Mouse (Mus musculus): ENCODE results near the gene Cntnap5b.
"Not testable (repeated sequence)": the region's sequence is repeated elsewhere in the genome, so short reads cannot be mapped to it uniquely, and the experiment has no call there.

The Cntnap5b gene

GRCm38 (mm10) chr1:99772614-99773013 lies at the start of gene Cntnap5b:
Cntnap5b (plus strand) TSS chr1:99772765.
- no peak for DNase-seq

GRCm38 (mm10) chr1:99759996-99760395 lies 12.6 kb upstream of the Cntnap5b start:
- DNase-seq = no peak

DNA sequence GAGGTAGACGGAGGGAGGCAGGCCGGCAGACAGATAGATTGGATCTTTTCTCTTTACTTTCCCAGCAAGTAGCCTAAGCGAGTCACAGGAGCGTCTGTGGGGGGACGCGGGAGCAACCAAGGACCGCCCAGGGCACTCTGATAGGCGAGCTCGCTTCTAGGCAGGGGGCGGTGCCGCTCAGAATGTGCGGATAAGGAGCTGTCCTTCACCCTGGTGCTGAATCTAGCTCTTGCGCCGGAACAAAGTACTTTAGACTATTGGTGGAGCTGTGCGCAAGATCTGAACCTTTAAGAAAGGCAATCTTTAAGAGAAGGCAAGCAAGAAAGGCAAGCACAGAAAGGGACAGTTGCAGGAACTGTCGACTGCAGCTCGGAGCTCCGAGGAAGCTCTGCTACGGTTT lies 382 bp upstream of the Cntnap5b start:
- DNase-seq = peak; percentile 0 to 35

GRCm38 (mm10) chr1:99774144-99774543 lies 1.6 kb downstream of the Cntnap5b start:
- peak in 1 of 2 experiments; percentile 9 for DNase-seq

DNA sequence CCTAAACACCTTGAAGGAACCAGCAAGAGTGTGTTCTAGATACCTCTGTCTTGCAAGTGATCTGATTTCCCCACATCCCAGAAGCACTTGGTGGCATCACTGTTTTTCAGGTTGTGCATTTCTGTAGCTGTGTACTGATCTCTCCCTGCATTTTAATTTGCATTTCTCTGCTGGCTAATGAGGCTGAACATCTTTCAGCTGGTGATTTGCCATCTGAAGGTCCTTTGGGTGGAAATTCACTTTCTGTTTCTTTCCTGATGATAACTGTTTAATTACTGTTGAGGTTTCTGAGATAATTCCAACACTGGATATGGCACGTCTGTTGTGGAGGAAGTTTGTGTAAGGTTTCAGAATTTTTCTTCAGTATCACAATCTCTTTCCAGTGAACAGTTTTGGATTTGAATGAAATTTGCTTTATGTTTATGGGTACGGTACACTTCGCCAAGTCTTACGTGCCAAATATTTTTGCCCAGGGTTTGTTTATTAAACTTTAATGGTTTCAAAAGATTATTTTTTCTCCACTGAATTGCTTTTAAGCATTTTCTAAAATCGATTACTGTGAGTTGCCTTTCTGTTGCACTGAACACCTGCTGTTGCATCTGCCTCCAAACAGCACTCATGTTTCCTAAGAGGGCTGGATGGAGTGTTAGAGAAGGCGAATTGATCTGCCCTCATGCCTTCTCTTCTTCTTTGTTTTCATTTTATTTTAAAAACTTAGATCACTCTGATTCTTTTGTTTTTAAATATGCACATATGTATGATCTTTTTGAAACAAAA lies 41.0 kb downstream of the Cntnap5b start:
- no peak for DNase-seq

GRCm38 (mm10) chr1:99872344-99872743 lies 99.8 kb downstream of the Cntnap5b start:
- DNase-seq = no peak

GRCm38 (mm10) chr1:99907774-99908173 lies 135.2 kb downstream of the Cntnap5b start:
- DNase-seq = no peak

- DNase-seq = no peak
Observed at GRCm38 (mm10) chr1:99943515-99943914, 170.9 kb downstream of the Cntnap5b start.

DNA sequence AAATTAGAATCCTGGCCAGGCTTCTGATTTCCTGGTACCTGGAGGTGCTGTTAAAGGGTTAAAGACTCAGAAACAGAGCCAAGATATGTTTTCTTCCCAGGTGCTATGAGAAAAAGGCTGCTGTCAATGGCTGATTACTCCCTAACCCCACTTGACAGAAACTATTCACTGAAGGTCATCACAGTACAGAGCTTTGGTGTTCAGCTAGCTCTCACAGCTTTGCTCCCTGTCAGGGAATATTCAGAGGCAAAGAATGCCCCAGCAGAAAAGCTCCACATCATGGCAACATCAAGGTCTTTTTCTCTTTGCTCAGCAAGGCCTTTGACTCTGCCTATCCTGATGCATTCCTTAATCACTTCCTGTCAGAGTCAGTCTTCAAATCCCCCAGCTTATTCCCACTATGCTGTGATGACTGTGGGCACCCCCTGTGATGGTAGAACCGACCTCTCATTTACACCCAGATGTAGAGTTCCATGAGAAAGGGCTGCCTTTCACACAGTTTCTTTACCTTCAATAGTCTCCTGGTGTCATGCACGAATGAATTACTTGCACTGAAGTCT lies 186.9 kb downstream of the Cntnap5b start:
- no peak for DNase-seq

DNA sequence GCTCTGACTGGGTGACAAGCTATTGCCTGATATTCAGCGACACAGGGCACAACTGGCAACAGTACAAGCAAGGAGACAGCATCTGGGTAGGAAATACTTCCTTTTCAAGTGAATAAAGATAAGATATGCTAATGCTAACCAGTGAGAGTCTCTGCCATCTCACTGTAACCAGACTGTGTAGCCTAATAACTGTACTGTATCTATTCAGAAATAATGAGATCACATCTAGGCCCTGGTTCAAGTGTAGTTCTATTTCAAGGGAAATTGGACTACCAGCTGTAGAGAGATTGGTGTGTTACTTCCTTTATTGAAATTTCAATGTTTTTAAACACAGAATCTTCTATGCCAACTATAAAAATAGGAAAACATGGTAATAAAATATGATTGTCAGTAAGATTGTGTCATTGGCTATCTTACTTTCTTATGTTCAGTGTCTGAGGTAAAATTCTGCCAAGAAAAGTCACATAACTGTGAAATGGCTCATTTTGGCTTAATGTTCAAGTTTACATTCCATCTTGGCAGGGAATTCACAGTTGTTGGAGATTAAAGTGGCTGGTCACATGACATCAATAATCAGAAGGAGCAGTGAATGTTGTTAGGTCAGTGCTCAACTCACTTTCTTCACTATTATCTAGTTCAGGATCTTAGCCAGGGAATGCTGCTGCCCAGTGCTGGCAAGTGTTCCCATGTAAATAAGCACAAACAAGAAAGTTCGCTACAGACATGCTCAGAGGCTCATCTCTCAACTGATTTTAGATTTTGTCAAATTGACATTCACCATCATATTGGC lies 194.9 kb downstream of the Cntnap5b start:
- no peak for DNase-seq

- no peak for DNase-seq
Observed at GRCm38 (mm10) chr1:99970184-99971086, 197.9 kb downstream of the Cntnap5b start.

- DNase-seq = not testable (repeated sequence)
Observed at GRCm38 (mm10) chr1:100001226-100001625, 228.7 kb downstream of the Cntnap5b start.

DNA sequence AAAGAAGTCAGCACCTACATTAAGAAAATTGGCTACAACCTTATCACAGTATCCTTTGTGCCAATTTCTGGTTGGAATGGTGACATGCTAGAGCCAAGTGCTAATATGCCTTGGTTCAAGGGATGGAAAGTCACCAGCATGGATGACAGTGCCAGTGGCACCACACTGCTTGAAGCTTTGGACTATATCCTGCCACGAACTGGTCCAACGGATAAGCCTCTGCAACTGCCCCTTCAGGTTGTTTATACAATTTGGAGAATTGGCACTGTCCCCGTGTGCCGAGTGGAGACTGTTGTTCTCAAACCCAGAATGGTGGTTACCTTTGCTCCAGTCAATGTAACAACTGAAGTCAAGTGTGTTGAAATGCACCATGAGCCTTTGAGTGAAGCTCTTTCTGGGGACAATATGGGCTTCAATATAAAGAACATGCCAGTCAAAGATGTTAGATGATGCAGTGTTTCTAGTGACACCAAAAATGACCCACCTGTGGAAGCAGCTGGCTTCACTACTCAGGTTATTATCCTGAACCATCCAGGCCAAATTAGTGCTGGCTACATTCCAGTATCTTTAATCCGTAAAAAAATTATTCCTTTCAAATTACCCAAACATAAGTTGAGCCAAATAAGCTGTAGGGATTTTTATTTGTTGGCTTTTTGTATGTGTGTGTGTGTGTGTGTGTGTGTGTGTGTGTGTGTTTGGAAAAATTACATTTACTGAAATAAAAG lies 233.6 kb downstream of the Cntnap5b start:
- no peak for DNase-seq

GRCm38 (mm10) chr1:100041808-100042207 lies 269.2 kb downstream of the Cntnap5b start:
- DNase-seq = no peak

DNA sequence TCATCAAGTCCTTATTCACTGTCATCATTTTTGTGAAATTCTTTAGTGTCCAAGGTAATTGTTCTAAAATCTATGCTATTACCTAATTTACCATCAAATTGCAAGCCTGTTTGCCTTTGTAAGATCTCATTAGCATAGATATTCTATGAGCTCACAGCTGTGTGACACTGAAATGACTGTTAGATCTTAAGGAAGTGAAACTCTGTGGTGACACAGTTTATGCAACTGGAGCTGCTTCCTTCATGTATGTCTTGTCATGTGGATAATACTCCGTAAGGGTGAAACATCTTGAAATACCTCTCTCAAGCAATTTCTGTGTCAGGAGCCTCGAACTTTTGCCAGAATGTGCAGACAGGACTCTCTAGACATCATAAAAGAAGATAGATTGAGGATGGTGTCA lies 307.2 kb downstream of the Cntnap5b start:
- DNase-seq = no peak

DNA sequence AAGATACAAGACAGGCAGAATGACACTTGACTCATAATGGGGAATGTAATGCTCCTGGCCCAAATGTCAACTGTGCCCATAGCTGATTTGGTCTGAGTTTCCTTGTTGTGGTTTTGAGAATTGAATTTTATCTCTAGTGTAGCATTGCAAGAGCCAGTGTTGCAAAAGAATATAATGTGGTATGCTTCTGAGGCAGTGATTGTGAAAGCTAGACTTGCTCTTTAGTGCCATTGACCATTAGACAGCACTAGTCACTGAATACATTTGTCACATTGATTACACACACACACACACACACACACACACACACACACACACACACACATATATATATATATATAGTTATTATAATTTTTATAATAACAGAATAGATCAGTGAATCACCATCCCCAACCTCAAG lies 328.0 kb downstream of the Cntnap5b start:
- no peak for DNase-seq

DNA sequence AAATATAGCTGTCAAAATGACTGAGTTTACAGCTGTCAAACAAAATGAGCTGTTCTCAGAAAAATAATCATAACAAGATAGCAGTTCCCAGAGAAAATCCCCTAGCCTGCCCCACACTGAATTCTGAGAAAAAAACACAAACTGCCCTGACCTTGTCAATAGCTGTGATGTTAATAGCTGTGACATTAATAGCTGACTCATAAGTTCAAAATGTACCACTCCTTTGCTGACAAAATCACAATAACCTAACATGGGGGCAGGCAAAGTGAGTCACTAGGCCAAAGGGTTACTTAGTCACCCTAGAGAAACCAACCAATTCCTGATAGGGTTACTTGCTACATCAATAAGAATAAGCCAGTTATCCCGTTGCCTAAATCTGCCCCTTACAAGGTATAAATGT lies 328.5 kb downstream of the Cntnap5b start:
- no peak for DNase-seq

- peak in 1 of 2 experiments; percentile 1 for DNase-seq
Observed at GRCm38 (mm10) chr1:100104343-100104742, 331.8 kb downstream of the Cntnap5b start.

DNA sequence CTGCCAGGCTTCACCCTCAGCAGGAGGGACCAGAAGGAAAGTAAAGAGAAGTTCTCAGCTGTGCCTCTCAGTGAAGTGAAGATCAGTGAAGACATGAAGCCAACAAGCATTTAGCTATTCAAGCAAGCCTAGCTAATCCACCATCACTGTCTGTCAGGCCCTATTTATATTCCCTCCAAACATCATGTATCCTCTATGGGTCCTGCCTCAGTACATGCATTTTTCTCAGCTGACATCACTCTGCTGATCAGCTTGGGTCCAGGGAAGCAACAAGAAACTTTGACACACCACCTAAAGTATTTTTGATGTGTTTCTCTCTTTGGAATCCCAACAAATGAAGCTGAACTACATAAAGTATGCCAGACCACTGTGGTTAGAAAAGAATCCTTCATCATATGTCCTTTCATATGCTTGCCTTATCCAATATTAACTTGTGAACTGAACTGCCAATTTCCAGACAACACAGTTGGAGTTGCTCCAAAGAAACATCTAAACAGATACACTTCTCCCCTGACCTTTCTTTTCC lies 349.9 kb downstream of the Cntnap5b start:
- no peak for DNase-seq

GRCm38 (mm10) chr1:100163588-100164357 lies 391.2 kb downstream of the Cntnap5b start:
- DNase-seq = no peak

DNA sequence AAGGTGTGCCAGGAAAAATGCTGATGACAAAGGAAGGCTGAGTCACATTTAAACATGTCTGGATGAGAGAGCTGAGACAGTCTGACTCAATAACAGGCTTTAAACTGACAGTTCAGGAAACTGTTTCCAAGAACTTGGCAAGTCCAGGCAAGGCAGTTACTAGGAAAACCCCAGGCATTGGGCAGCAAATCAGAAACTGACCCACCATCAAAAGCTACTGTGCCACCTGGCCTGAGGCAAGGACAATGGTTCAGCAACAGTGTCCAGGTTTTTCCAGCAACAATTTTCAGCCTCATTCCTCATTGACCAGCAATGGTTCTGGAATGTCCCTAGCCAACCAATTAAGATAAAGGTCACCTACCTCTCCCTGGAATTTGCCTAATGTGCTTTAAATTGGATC lies 399.0 kb downstream of the Cntnap5b start:
- no peak for DNase-seq

All from kidney, adult 8-10 months (tissue).